Mouse (Mus musculus) small intestine, adult 2 months (tissue): ENCODE measurements at regions not wholly inside any gene's neighbourhood (a gene's known extent, or its start where the extent isn't known, plus 50 kb on each side); places are given as distances from the start of the nearest gene placed in this dataset.

Experiments
- H3K27ac ChIP-seq: fragments of 200-500 bp; 2 replicates; pipeline ENCODE4 v1.5.1; 2012; ENCODE audit warnings: low read depth, low read length, control low read depth, inconsistent platforms; ENCODE audit not compliant: insufficient read depth
- H3K27me3 ChIP-seq: fragments of 200-500 bp; 2 replicates; pipeline ENCODE4 v1.6.1; 2012; ENCODE audit warnings: mild to moderate bottlenecking, moderate library complexity, low read length, inconsistent platforms; ENCODE audit not compliant: control insufficient read depth, insufficient read depth
- H3K36me3 ChIP-seq: fragments of 200-500 bp; 2 replicates; pipeline ENCODE4 v1.6.1; 2012; ENCODE audit warnings: mild to moderate bottlenecking, low read length, control low read depth, inconsistent platforms; ENCODE audit not compliant: control insufficient read depth, insufficient read depth
- H3K4me1 ChIP-seq: fragments of 200-500 bp; 2 replicates; pipeline ENCODE4 v1.6.1; 2012; ENCODE audit warnings: low read length, inconsistent platforms, mixed read lengths; ENCODE audit not compliant: control insufficient read depth, insufficient read depth, insufficient read length
- H3K4me3 ChIP-seq: fragments of 200-500 bp; 2 replicates; pipeline ENCODE4 v1.5.1; 2012; ENCODE audit warnings: low read depth, mild to moderate bottlenecking, control low read depth, inconsistent platforms, low read length, moderate library complexity
- CTCF ChIP-seq: fragments of 200-500 bp; IDR thresholded peaks from 2 replicates; pipeline ENCODE4 v1.5.1; 2012; ENCODE audit warnings: low read depth, mild to moderate bottlenecking, control low read depth, inconsistent platforms, low read length, moderate library complexity, mixed read lengths; ENCODE audit not compliant: insufficient replicate concordance, insufficient read length; ENCODE audit errors: extremely low read depth
- POLR2A ChIP-seq: fragments of 200-500 bp; IDR thresholded peaks from 2 replicates; pipeline ENCODE4 v1.6.1; 2012; ENCODE audit warnings: low read depth, mild to moderate bottlenecking, control low read depth, inconsistent platforms, low read length, moderate library complexity
- WGBS: fragments of 180-500 bp; shearing (Covaris S2); methylation state at CpG from one replicate; pipeline ENCODE4 v1.1.7; 2018; 5-methylcytosine and 5-hydroxymethylcytosine counted together

DNA sequence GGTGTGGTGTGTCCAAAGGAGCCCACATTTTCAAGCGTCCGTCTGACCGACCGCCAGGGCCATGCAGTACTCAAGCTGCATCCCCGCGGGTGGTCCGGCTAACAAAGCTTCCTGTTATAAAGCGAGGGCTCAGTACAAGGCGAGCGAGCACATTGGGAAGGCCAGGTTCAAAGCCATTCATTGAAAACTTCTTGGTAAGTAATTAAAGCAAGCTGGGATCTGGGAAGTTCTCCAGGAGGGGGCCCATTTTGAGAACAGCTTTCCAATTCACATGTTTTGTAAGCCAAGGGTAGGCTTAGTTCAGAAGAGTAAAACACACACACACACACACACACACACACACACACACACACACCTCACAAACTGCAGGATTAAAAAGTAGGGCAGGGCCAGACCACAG is 57.3 kb upstream of the Prep start:
- Histone ChIP-seq H3K27me3 (no peaks in the 10 kb centered on the region), H3K4me3 (no peak overlapping the region), H3K27ac (no peak overlapping the region), H3K36me3 (no peaks in the 10 kb centered on the region), H3K4me1 (no peaks in the 10 kb centered on the region)
- no peak for TF ChIP-seq POLR2A
- 81% methylated on average over 10 of the region's 10 CpGs for WGBS

DNA sequence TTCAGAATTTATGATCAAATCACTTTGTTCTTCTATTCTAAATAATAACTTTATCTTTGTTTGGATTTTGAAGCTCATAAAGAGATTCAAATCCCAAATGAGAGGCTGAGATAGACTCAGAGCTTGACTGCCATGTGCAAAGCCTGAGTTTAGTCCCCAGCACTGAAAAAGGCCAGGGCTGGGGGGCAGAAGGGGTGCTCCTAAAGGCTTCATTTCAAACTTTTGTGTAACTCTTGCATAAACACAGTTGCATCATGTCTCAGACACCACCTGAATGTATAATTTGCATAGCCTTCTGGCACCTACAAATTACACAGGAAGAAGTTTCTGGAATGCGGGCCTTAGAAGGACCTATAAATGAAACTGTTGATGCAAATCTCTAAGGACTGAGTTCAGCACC is 57.8 kb upstream of the Prep start:
- 98% methylated on average over 1 of the region's 1 CpGs for WGBS

DNA sequence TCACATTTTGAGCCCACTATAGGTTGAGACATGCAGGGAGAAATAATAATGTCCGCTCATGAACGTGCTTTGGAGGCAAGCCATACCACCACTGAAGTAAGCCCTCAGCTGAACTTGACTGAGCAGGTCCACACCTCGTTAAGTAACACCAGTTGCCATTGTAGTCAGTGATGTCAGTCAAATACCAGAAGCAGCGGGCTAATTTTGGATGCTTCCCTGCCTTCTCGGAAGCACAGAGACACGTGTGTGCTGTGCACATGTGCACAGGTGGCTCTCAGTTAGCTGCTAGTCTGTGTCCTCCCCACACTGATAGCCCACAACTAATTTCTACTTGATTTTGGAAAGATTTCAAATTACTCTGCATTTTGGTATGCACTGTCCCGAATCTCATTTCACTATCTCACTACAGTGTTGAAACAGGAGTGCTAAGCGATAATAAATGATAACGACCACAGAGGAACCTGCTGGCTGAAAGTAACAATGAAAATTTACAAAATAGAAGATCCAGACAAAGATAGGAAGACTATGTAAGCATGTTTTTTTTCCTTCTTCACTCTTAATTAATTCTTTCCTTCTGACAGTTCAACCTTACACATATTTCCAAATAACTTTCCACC is 62.9 kb upstream of the Prep start:
- Histone ChIP-seq H3K4me1 (peaks cover 12% of the 10 kb centered on the region), H3K36me3 (no peaks in the 10 kb centered on the region), H3K4me3 (no peak overlapping the region), H3K27ac (no peak overlapping the region), H3K27me3 (no peaks in the 10 kb centered on the region)
- WGBS = 65% methylated on average over 9 of the region's 9 CpGs
- no peak for TF ChIP-seq POLR2A
- no peak for TF ChIP-seq CTCF

More for the DNA sequence above, 57.8 kb upstream of the Prep start:
- TF ChIP-seq POLR2A = no peak
- no peak for TF ChIP-seq CTCF
- no peak overlapping the region for H3K27ac ChIP-seq
- H3K27me3 ChIP-seq = no peaks in the 10 kb centered on the region
- no peaks in the 10 kb centered on the region for H3K36me3 ChIP-seq
- no peaks in the 10 kb centered on the region for H3K4me1 ChIP-seq
- no peak overlapping the region for H3K4me3 ChIP-seq

DNA sequence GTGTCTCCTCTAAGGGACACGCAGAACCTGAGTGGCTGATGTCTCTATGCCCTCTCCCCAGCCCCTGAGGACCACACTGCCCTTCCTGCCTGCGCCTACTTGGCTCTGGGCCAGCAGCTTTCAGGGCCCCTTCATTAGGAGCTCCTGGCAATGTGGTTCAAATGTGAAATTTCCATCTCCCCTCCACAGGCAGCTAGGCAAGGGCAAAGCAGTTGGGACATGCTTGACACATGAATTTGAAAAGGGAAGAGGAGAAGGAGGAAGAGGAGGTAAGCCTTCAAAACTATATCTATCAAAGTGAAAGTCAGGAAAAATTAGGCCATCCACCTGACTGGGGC is 63.7 kb upstream of the Prep start:
- peaks cover 12% of the 10 kb centered on the region for H3K4me1 ChIP-seq
- no peaks in the 10 kb centered on the region for H3K27me3 ChIP-seq
- TF ChIP-seq CTCF (no peak), POLR2A (no peak)
- peak overlapping the region; percentile 8; the same call in 1 of the 2 replicates for H3K4me3 ChIP-seq
- 0 out of 2 replicates have a peak overlapping the region, but pooled peaks have one; percentile 44 for H3K27ac ChIP-seq
- H3K36me3 ChIP-seq = no peaks in the 10 kb centered on the region
- 10% methylated on average over 2 of the region's 2 CpGs for WGBS

DNA sequence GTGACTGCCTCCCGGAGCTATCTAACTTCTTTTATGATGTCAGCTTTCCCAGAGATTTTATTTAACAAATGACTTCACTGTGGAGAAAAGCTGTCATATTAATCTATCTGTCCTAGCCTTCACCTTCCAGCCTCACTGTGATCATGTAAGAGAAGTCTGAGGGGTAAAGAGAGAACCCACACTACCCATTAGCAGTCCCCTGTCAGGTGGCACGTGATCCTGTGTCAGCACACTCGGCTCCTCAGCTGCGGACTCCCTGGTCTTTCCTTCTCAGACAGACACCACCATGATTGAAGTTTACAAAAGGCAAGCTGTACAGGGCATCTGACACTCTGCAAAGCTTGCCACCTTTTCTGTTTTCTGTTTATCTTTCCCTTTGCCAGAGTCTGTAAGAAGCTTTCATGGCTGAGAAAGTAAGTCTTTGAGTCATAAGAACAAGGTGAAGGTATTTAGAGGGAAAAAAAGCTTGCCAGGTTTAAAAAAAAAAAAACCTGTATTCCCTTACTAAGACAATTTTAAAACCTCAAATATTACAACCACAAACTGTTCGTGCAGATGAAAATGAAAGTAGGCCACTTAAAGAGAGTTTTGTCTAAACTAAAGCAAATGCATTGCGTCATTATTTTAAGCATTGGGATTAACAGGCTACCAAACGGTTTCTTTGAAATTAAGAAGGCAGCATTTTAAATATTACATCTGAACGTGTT is 64.2 kb upstream of the Prep start:
- TF ChIP-seq CTCF = no peak
- TF ChIP-seq POLR2A = no peak
- Histone ChIP-seq H3K27ac (peak overlapping the region; percentile 44; the same call in 1 of the 2 replicates), H3K27me3 (no peaks in the 10 kb centered on the region), H3K36me3 (no peaks in the 10 kb centered on the region), H3K4me1 (peaks cover 12% of the 10 kb centered on the region), H3K4me3 (peak overlapping the region; percentile 8; the same call in 1 of the 2 replicates)
- 13% methylated on average over 8 of the region's 8 CpGs for WGBS

DNA sequence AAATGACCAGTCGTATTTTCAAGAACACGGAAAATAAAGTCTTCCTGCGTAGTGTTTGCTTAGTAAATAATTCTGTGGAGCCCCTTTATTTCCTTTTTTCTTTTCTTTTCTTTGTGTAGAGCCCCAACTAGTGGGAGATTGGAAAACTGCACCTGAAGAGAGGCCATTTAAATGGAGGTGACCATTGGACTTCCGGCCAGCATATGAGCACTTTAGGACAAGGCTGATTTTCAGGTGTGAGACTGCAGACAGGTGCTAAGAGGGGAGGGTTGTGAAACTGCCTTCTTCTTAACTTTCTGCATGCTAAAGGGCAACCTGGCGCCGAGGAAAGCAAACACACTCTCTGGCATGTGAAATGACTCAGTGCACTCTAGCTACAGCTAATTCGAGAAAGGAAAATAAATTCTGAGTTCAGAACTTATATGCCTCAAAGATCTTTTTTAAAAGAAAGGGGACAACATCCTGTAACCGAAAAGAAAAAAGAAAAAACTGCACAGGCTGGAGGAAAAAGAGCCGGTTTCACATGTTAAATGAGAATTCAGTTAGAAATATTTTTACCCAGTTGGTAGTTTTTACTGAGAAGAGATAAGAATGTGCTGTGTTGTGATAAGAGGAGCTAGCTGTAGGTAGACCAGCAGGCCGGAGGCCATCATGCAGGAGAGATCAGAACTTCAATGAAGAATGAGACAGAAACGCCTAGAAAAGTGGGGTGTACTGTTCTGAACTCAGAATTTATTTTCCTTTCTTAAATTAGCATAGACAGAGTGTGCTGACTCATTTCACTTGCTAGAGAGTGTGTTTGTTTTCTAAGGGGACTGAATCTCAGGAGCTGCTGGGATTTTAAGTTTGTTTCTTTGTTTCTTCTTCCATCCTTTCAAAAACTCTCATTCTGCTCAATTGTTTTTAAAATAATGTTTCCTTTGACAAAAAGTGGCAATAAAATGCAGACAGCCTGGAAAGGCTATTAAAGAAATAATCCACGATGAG is 65.8 kb upstream of the Prep start:
- 14% methylated on average over 12 of the region's 12 CpGs for WGBS
- Histone ChIP-seq H3K36me3 (no peaks in the 10 kb centered on the region), H3K4me1 (peaks cover 12% of the 10 kb centered on the region), H3K27ac (0 out of 2 replicates have a peak overlapping the region, but pooled peaks have one; percentile 8), H3K27me3 (no peaks in the 10 kb centered on the region), H3K4me3 (no peak overlapping the region)
- TF ChIP-seq POLR2A (no peak), CTCF (peak; percentile 31; the same call in 1 of the 2 replicates)
